10 mouse cellular contexts compared by ENCODE assay signal in the genomic region with DNA sequence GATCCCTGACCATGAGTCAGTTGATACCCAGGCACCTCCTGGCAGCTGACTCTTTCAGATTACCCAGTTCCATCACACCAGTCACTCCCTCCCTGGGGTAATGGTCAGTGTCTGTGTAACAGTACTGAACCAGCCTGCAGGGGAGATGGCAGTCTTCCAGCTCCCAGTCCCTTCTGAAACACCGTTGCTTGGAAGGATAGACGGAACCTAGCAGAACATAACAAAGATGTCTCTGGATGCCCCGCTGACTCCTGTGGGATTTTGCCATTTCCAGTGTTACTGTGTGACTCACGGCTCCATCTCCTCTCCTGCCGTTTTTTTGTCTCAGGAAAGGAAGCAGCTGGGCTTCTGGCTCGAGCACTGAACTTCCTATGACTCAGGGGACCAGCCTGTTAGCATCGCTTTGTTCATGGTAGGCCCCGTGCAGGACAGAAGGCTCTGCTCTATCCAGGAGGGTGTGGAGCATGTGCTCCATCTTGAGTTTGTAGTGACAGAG.
DNase-seq lines count a peak whose midpoint lies in the region; ATAC-seq lines count a peak whose summit lies in the region.
"Had no signal": no experiment of that assay in that cellular context is flagged by ENCODE, and none has a peak within 500 bp of the region (broad histone marks: within the 10 kb centered on the region; RNA-seq: fewer than 3 reads in every experiment).

No protein-coding gene starts in this region.

- WGBS in embryonic facial prominence, embryonic 14.5 days = 49% methylated on average over 8 of the region's 8 CpGs
- 67% methylated on average over 8 of the region's 8 CpGs for WGBS in embryonic facial prominence, embryonic 10.5 days
- 36% methylated on average over 8 of the region's 8 CpGs for WGBS in hindbrain, embryonic 12.5 days

- H3K27me3 ChIP-seq in embryonic facial prominence, embryonic 14.5 days (replicated peaks; ENCODE audit: control insufficient read depth, insufficient read depth, low read length) = no peaks in the 10 kb centered on the region
- no peaks in the 10 kb centered on the region for H3K27me3 ChIP-seq in embryonic facial prominence, embryonic 10.5 days (replicated peaks; ENCODE audit: low read depth, poor library complexity, severe bottlenecking)
- no peaks in the 10 kb centered on the region for H3K27me3 ChIP-seq in hindbrain, embryonic 12.5 days
- H3K27me3 ChIP-seq: CH12.LX; embryonic facial prominence, embryonic 12.5 days had no signal

- DNase-seq in embryonic facial prominence, embryonic 14.5 days (ENCODE audit: low spot score) = peak; percentile 62
- DNase-seq in embryonic facial prominence, embryonic 10.5 days (ENCODE audit: low spot score) = no peak
- peak; percentile 79 for DNase-seq in 416B (ENCODE audit: low read depth)
- DNase-seq in cerebellum, postnatal 36 days = peak; percentile 82 to 87
- DNase-seq in layer of hippocampus, adult 9-11 months = peak; percentile 78
- DNase-seq in right cerebral cortex, postnatal 25 days = peak; percentile 29
- no peak for DNase-seq in thymus, postnatal 0 days (ENCODE audit: low spot score)

- H3K36me3 ChIP-seq in embryonic facial prominence, embryonic 14.5 days (ENCODE audit: control insufficient read depth, insufficient read depth, low read length) = no peaks in the 10 kb centered on the region
- H3K36me3 ChIP-seq in embryonic facial prominence, embryonic 10.5 days (replicated peaks) = no peaks in the 10 kb centered on the region
- no peaks in the 10 kb centered on the region for H3K36me3 ChIP-seq in hindbrain, embryonic 12.5 days
- H3K36me3 ChIP-seq: embryonic facial prominence, embryonic 12.5 days had no signal

- H3K4me3 ChIP-seq in embryonic facial prominence, embryonic 14.5 days (ENCODE audit: low read depth, low read length) = no peak overlapping the region
- H3K4me3 ChIP-seq in embryonic facial prominence, embryonic 10.5 days = no peak overlapping the region
- no peak overlapping the region for H3K4me3 ChIP-seq in hindbrain, embryonic 12.5 days
- H3K4me3 ChIP-seq: embryonic facial prominence, embryonic 12.5 days had no signal

- no peak overlapping the region for H3K4me2 ChIP-seq in embryonic facial prominence, embryonic 14.5 days (ENCODE audit: low read depth, low read length)
- H3K4me2 ChIP-seq in hindbrain, embryonic 12.5 days (replicated peaks) = no peak overlapping the region
- H3K4me2 ChIP-seq: embryonic facial prominence, embryonic 12.5 days had no signal

- peak; percentile 68; the same call in 1 of the 2 replicates for ATAC-seq in embryonic facial prominence, embryonic 14.5 days (ENCODE audit: low read depth)
- ATAC-seq in hindbrain, embryonic 12.5 days (ENCODE audit: low FRiP score) = peak; percentile 76

- H3K9ac ChIP-seq in embryonic facial prominence, embryonic 14.5 days (ENCODE audit: low read depth, low read length) = no peak overlapping the region
- no peak overlapping the region for H3K9ac ChIP-seq in hindbrain, embryonic 12.5 days
- H3K9ac ChIP-seq: embryonic facial prominence, embryonic 12.5 days had no signal

- no peaks in the 10 kb centered on the region; the same call in 1 of the 2 replicates for H3K9me3 ChIP-seq in embryonic facial prominence, embryonic 14.5 days (ENCODE audit: control insufficient read depth, low read length)
- H3K9me3 ChIP-seq in embryonic facial prominence, embryonic 10.5 days = no peaks in the 10 kb centered on the region
- no peaks in the 10 kb centered on the region for H3K9me3 ChIP-seq in hindbrain, embryonic 12.5 days (replicated peaks)
- H3K9me3 ChIP-seq: embryonic facial prominence, embryonic 12.5 days had no signal

- no peaks in the 10 kb centered on the region for H3K4me1 ChIP-seq in embryonic facial prominence, embryonic 14.5 days (ENCODE audit: control insufficient read depth, insufficient read depth, low read length)
- H3K4me1 ChIP-seq in embryonic facial prominence, embryonic 10.5 days = peaks cover 5% of the 10 kb centered on the region; the same call in 1 of the 2 replicates
- peaks cover 12% of the 10 kb centered on the region for H3K4me1 ChIP-seq in hindbrain, embryonic 12.5 days
- H3K4me1 ChIP-seq: embryonic facial prominence, embryonic 12.5 days had no signal

- H3K27ac ChIP-seq in embryonic facial prominence, embryonic 14.5 days (replicated peaks; ENCODE audit: low read depth, low read length) = no peak overlapping the region
- no peak overlapping the region for H3K27ac ChIP-seq in embryonic facial prominence, embryonic 10.5 days (replicated peaks)
- peak overlapping the region; percentile 48 for H3K27ac ChIP-seq in hindbrain, embryonic 12.5 days
- H3K27ac ChIP-seq: embryonic facial prominence, embryonic 12.5 days had no signal

Comparison
In these comparisons a context has a peak if more than half of its experiments do, and no peak if none do; other contexts are left out.
1. DNase-seq: peak in embryonic facial prominence, embryonic 14.5 days (single experiment), 416B (single experiment), cerebellum, postnatal 36 days (2 of 2), layer of hippocampus, adult 9-11 months (single experiment) and right cerebral cortex, postnatal 25 days (single experiment); none in embryonic facial prominence, embryonic 10.5 days (single experiment) and thymus, postnatal 0 days (single experiment).